Mouse (Mus musculus) G1E (cell line): ENCODE results near the gene 2410137M14Rik. TPM values are rescaled to one million over a fixed set of nuclear protein-coding genes. Genes with fewer than 3 reads are reported as not detected.

ENCODE experiments used
- ATAC-seq: 2 replicates; pipeline ENCODE4 v1.8.0; 2016; ENCODE audit warnings: mild to moderate bottlenecking; ENCODE audit not compliant: insufficient number of reproducible peaks, poor library complexity, low FRiP score, severe bottlenecking; ENCODE audit errors: extremely low read depth
- DNase-seq: peaks from one replicate; pipeline ENCODE4 v3.0.0; 2012; ENCODE audit warnings: low spot score
- H3K27me3 ChIP-seq: 2 replicates; pipeline ENCODE4 v1.6.1; 2012; ENCODE audit warnings: mild to moderate bottlenecking, low read length, inconsistent platforms; ENCODE audit not compliant: insufficient read depth
- H3K36me3 ChIP-seq: replicated peaks from 2 replicates; pipeline ENCODE3; 2012; ENCODE audit warnings: mild to moderate bottlenecking, inconsistent platforms
- H3K4me1 ChIP-seq: 2 replicates; pipeline ENCODE4 v1.6.1; 2012; ENCODE audit warnings: low read depth, low read length, inconsistent platforms, mixed read lengths; ENCODE audit not compliant: insufficient read depth
- H3K4me3 ChIP-seq: 2 replicates; pipeline ENCODE4 v1.5.1; 2012; ENCODE audit warnings: low read depth, mild to moderate bottlenecking, inconsistent platforms, low read length, moderate library complexity, mixed read lengths
- H3K9me3 ChIP-seq: replicated peaks from 2 replicates; pipeline ENCODE4 v1.6.1; 2012; ENCODE audit warnings: inconsistent platforms
- CTCF ChIP-seq: IDR thresholded peaks from 2 replicates; pipeline ENCODE4 v1.5.1; 2012; ENCODE audit warnings: low read depth, low read length, inconsistent platforms, mixed read lengths
- GATA1 ChIP-seq: IDR thresholded peaks from 2 replicates; pipeline ENCODE4 v1.6.1; 2012; ENCODE audit warnings: borderline replicate concordance, low read length, inconsistent platforms, mixed read lengths
- GATA2 ChIP-seq: IDR thresholded peaks from 2 replicates; pipeline ENCODE4 v1.6.1; 2012; ENCODE audit warnings: low read depth, low read length, inconsistent platforms, borderline replicate concordance
- POLR2AphosphoS5 ChIP-seq: IDR thresholded peaks from 2 replicates; pipeline ENCODE4 v1.6.1; 2012; ENCODE audit warnings: low read depth, low read length, inconsistent platforms; ENCODE audit not compliant: insufficient replicate concordance
- TAL1 ChIP-seq: conservative IDR thresholded peaks from 2 replicates; pipeline ENCODE4 v1.6.1; 2012; ENCODE audit warnings: low read depth, low read length, inconsistent platforms, mixed read lengths
- polyA plus RNA-seq: library from polyadenylated mRNA; stranded (reverse); fragments of >175 nt; gene quantifications from 2 replicates; pipeline ENCODE4 v1.2.3, GENCODE M21; 2012
- total RNA-seq, 2 experiments: library from RNA; stranded (forward) in 1 of 2; stranded (reverse) in 1 of 2; fragments of 200-1000 nt in 1 of 2; fragments of >200 nt in 1 of 2; fragmentation: Nextera tagmentation in 1 of 2; gene quantifications; 2 replicates each; pipeline ENCODE4 v1.2.3; 2014 to 2017

Gene 2410137M14Rik
- total and polyA plus RNA-seq, 3 experiments = 0.16 TPM; not detected in 2

- Histone ChIP-seq H3K27me3 (peaks cover 27% of the 10 kb centered on the region), H3K36me3 (no peaks in the 10 kb centered on the region), H3K9me3 (no peaks in the 10 kb centered on the region), H3K4me3 (no peak overlapping the region), H3K4me1 (no peaks in the 10 kb centered on the region)
- no peak for ATAC-seq
- no peak for DNase-seq
- TF ChIP-seq POLR2AphosphoS5 (no peak), GATA1 (no peak), CTCF (no peak), TAL1 (no peak), GATA2 (no peak)
These were observed 27.1 kb upstream of the 2410137M14Rik start for GRCm38 (mm10) chr17:37008161-37008560.

- no peak for TF ChIP-seq GATA2
- TF ChIP-seq TAL1 = no peak
- TF ChIP-seq GATA1 = no peak
- no peak for TF ChIP-seq POLR2AphosphoS5
- DNase-seq = no peak
- Histone ChIP-seq H3K4me3 (no peak overlapping the region), H3K9me3 (no peaks in the 10 kb centered on the region), H3K4me1 (no peaks in the 10 kb centered on the region), H3K27me3 (peaks cover 16% of the 10 kb centered on the region), H3K36me3 (no peaks in the 10 kb centered on the region)
- no peak for ATAC-seq
These were observed 22.3 kb upstream of the 2410137M14Rik start for GRCm38 (mm10) chr17:37003366-37003765.

- ATAC-seq (no peak), DNase-seq (no peak)
- H3K4me3 ChIP-seq = no peak overlapping the region
- no peaks in the 10 kb centered on the region for H3K4me1 ChIP-seq
- TF ChIP-seq GATA2 = no peak
- no peak for TF ChIP-seq POLR2AphosphoS5
- no peak for TF ChIP-seq CTCF
- no peak for TF ChIP-seq GATA1
- TF ChIP-seq TAL1 = no peak
- no peaks in the 10 kb centered on the region for H3K9me3 ChIP-seq
- H3K36me3 ChIP-seq = no peaks in the 10 kb centered on the region
- peaks cover 15% of the 10 kb centered on the region for H3K27me3 ChIP-seq
These were observed 21.6 kb upstream of the 2410137M14Rik start for GRCm38 (mm10) chr17:37002364-37003330.

- Histone ChIP-seq H3K4me1 (no peaks in the 10 kb centered on the region), H3K4me3 (no peak within 1 kb of the TSS), H3K27me3 (peaks cover 15% of the 10 kb centered on the region), H3K9me3 (no peaks in the 10 kb centered on the region), H3K36me3 (no peaks in the 10 kb centered on the region)
- TF ChIP-seq GATA1 (no peak), TAL1 (no peak), CTCF (no peak), POLR2AphosphoS5 (no peak), GATA2 (no peak)
- ATAC-seq (no peak), DNase-seq (no peak)
These were observed 19.8 kb upstream of the 2410137M14Rik start, which contains the start of gene Zfp57 for GRCm38 (mm10) chr17:37000863-37001262. Gene Zfp57 (plus strand): TSS chr17:37001163.

- DNase-seq (no peak), ATAC-seq (no peak)
- Histone ChIP-seq H3K36me3 (no peaks in the 10 kb centered on the region), H3K4me3 (no peak overlapping the region), H3K4me1 (no peaks in the 10 kb centered on the region), H3K27me3 (peaks cover 15% of the 10 kb centered on the region), H3K9me3 (no peaks in the 10 kb centered on the region)
- TF ChIP-seq TAL1 (no peak), GATA2 (no peak), POLR2AphosphoS5 (no peak), CTCF (no peak), GATA1 (no peak)
These were observed 17.4 kb upstream of the 2410137M14Rik start for GRCm38 (mm10) chr17:36998477-36998876.

- DNase-seq (peak; percentile 11), ATAC-seq (no peak)
- Histone ChIP-seq H3K36me3 (no peaks in the 10 kb centered on the region), H3K4me3 (no peak overlapping the region), H3K4me1 (no peaks in the 10 kb centered on the region; the same call in 1 of the 2 replicates), H3K27me3 (peaks cover 3% of the 10 kb centered on the region; the same call in 1 of the 2 replicates), H3K9me3 (no peaks in the 10 kb centered on the region)
- peak; percentile 55; the same call in 1 of the 2 replicates for TF ChIP-seq CTCF
- TF ChIP-seq TAL1 = no peak
These were observed 16.1 kb upstream of the 2410137M14Rik start for GRCm38 (mm10) chr17:36997033-36997735.
